Mouse (Mus musculus): Measurements from ENCODE around the gene Fam178b. TPM values are rescaled to one million over a fixed set of nuclear protein-coding genes. Genes with fewer than 3 reads are reported as not detected.
"Not testable (repeated sequence)": the region's sequence is repeated elsewhere in the genome, so short reads cannot be mapped to it uniquely, and the experiment has no call there.

Gene Fam178b
- polyA plus RNA-seq, 1 experiment from 2014 or later: 3.1 TPM

- no peaks in the 10 kb centered on the region for H3K27me3 ChIP-seq (ENCODE audit: control insufficient read depth, insufficient read depth, low read length)
- H3K27ac ChIP-seq (replicated peaks in 1 of 2; ENCODE audit: control insufficient read depth in 1 of 2, insufficient read depth in 1 of 2, low read depth in 2 of 2, low read length in 2 of 2): no peak overlapping the region
- no peaks in the 10 kb centered on the region for H3K36me3 ChIP-seq (ENCODE audit: control insufficient read depth, insufficient read depth, low read length)
- no peak overlapping the region for H3K4me3 ChIP-seq (ENCODE audit: control insufficient read depth in 1 of 2, insufficient read depth in 1 of 2, low read depth in 1 of 2, low read length in 2 of 2)
- H3K4me2 ChIP-seq (ENCODE audit: low read length): no peak overlapping the region
- no peaks in the 10 kb centered on the region for H3K9me3 ChIP-seq (ENCODE audit: control insufficient read depth, low read length)
- WGBS: 29% methylated on average over 4 of the region's 4 CpGs
- ATAC-seq (ENCODE audit: insufficient number of reproducible peaks, insufficient read depth, low FRiP score, low read depth): no peak
- H3K4me1 ChIP-seq (ENCODE audit: control insufficient read depth in 2 of 2, insufficient read depth in 2 of 2, low read length in 2 of 2): peaks cover 3 to 5% of the 10 kb centered on the region in 2 experiments; a peak in 3 of 4 replicates
- no peak overlapping the region for H3K9ac ChIP-seq (ENCODE audit: low read length)
Observed at GRCm38 (mm10) chr1:36670256-36670655, 12.7 kb downstream of the Fam178b start.

GRCm38 (mm10) chr1:36668007-36668406 lies 15.0 kb downstream of the Fam178b start:
- H3K9ac ChIP-seq (ENCODE audit: low read length); ATAC-seq (ENCODE audit: insufficient number of reproducible peaks, insufficient read depth, low FRiP score, low read depth); H3K27ac ChIP-seq (replicated peaks in 1 of 2; ENCODE audit: control insufficient read depth in 1 of 2, insufficient read depth in 1 of 2, low read depth in 2 of 2, low read length in 2 of 2); H3K36me3 ChIP-seq (ENCODE audit: control insufficient read depth, insufficient read depth, low read length); H3K4me3 ChIP-seq (ENCODE audit: control insufficient read depth in 1 of 2, insufficient read depth in 1 of 2, low read depth in 1 of 2, low read length in 2 of 2); H3K4me1 ChIP-seq (ENCODE audit: control insufficient read depth in 2 of 2, insufficient read depth in 2 of 2, low read length in 2 of 2); H3K4me2 ChIP-seq (ENCODE audit: low read length); H3K27me3 ChIP-seq (ENCODE audit: control insufficient read depth, insufficient read depth, low read length); H3K9me3 ChIP-seq (ENCODE audit: control insufficient read depth, low read length): not testable (repeated sequence)
- WGBS: 72% methylated on average over 3 of the region's 4 CpGs

- Histone ChIP-seq H3K27me3 (ENCODE audit: control insufficient read depth, insufficient read depth, low read length) (no peaks in the 10 kb centered on the region), H3K4me2 (ENCODE audit: low read length) (no peak overlapping the region), H3K9ac (ENCODE audit: low read length) (no peak overlapping the region), H3K4me1 (ENCODE audit: control insufficient read depth in 2 of 2, insufficient read depth in 2 of 2, low read length in 2 of 2) (peaks cover 6 to 7% of the 10 kb centered on the region in 2 experiments), H3K4me3 (ENCODE audit: control insufficient read depth in 1 of 2, insufficient read depth in 1 of 2, low read depth in 1 of 2, low read length in 2 of 2) (no peak overlapping the region), H3K9me3 (ENCODE audit: control insufficient read depth, low read length) (no peaks in the 10 kb centered on the region), H3K36me3 (ENCODE audit: control insufficient read depth, insufficient read depth, low read length) (no peaks in the 10 kb centered on the region), H3K27ac (replicated peaks in 1 of 2; ENCODE audit: control insufficient read depth in 1 of 2, insufficient read depth in 1 of 2, low read depth in 2 of 2, low read length in 2 of 2) (no peak overlapping the region)
- no peak for ATAC-seq (ENCODE audit: insufficient number of reproducible peaks, insufficient read depth, low FRiP score, low read depth)
- 75% methylated on average over 4 of the region's 4 CpGs for WGBS
Observed at GRCm38 (mm10) chr1:36665934-36666333, 17.0 kb downstream of the Fam178b start.

GRCm38 (mm10) chr1:36665165-36665723 lies 17.7 kb downstream of the Fam178b start:
- Histone ChIP-seq H3K4me1 (ENCODE audit: control insufficient read depth in 2 of 2, insufficient read depth in 2 of 2, low read length in 2 of 2) (peaks cover 6 to 7% of the 10 kb centered on the region in 2 experiments), H3K9me3 (ENCODE audit: control insufficient read depth, low read length) (no peaks in the 10 kb centered on the region), H3K27ac (replicated peaks in 1 of 2; ENCODE audit: control insufficient read depth in 1 of 2, insufficient read depth in 1 of 2, low read depth in 2 of 2, low read length in 2 of 2) (no peak overlapping the region), H3K4me3 (ENCODE audit: control insufficient read depth in 1 of 2, insufficient read depth in 1 of 2, low read depth in 1 of 2, low read length in 2 of 2) (no peak overlapping the region), H3K36me3 (ENCODE audit: control insufficient read depth, insufficient read depth, low read length) (no peaks in the 10 kb centered on the region), H3K4me2 (ENCODE audit: low read length) (no peak overlapping the region), H3K9ac (ENCODE audit: low read length) (no peak overlapping the region), H3K27me3 (ENCODE audit: control insufficient read depth, insufficient read depth, low read length) (no peaks in the 10 kb centered on the region)
- WGBS: 66% methylated on average over 11 of the region's 11 CpGs
- ATAC-seq (ENCODE audit: insufficient number of reproducible peaks, insufficient read depth, low FRiP score, low read depth): no peak

GRCm38 (mm10) chr1:36664457-36664856 lies 18.5 kb downstream of the Fam178b start:
- no peaks in the 10 kb centered on the region for H3K27me3 ChIP-seq (ENCODE audit: control insufficient read depth, insufficient read depth, low read length)
- 43% methylated on average over 4 of the region's 4 CpGs for WGBS
- H3K4me3 ChIP-seq (ENCODE audit: control insufficient read depth in 1 of 2, insufficient read depth in 1 of 2, low read depth in 1 of 2, low read length in 2 of 2): no peak overlapping the region
- no peaks in the 10 kb centered on the region for H3K9me3 ChIP-seq (ENCODE audit: control insufficient read depth, low read length)
- no peak overlapping the region for H3K4me2 ChIP-seq (ENCODE audit: low read length)
- H3K4me1 ChIP-seq (ENCODE audit: control insufficient read depth in 2 of 2, insufficient read depth in 2 of 2, low read length in 2 of 2): peaks cover 5 to 6% of the 10 kb centered on the region in 2 experiments
- no peaks in the 10 kb centered on the region for H3K36me3 ChIP-seq (ENCODE audit: control insufficient read depth, insufficient read depth, low read length)
- no peak overlapping the region for H3K9ac ChIP-seq (ENCODE audit: low read length)
- no peak overlapping the region for H3K27ac ChIP-seq (replicated peaks in 1 of 2; ENCODE audit: control insufficient read depth in 1 of 2, insufficient read depth in 1 of 2, low read depth in 2 of 2, low read length in 2 of 2)
- ATAC-seq (ENCODE audit: insufficient number of reproducible peaks, insufficient read depth, low FRiP score, low read depth): no peak

- Histone ChIP-seq H3K9ac (ENCODE audit: low read length) (no peak overlapping the region), H3K27me3 (ENCODE audit: control insufficient read depth, insufficient read depth, low read length) (no peaks in the 10 kb centered on the region), H3K4me3 (ENCODE audit: control insufficient read depth in 1 of 2, insufficient read depth in 1 of 2, low read depth in 1 of 2, low read length in 2 of 2) (no peak overlapping the region), H3K27ac (replicated peaks in 1 of 2; ENCODE audit: control insufficient read depth in 1 of 2, insufficient read depth in 1 of 2, low read depth in 2 of 2, low read length in 2 of 2) (no peak overlapping the region), H3K4me2 (ENCODE audit: low read length) (no peak overlapping the region), H3K4me1 (ENCODE audit: control insufficient read depth in 2 of 2, insufficient read depth in 2 of 2, low read length in 2 of 2) (peaks cover 2 to 4% of the 10 kb centered on the region in 2 experiments; a peak in 1 of 4 replicates), H3K9me3 (ENCODE audit: control insufficient read depth, low read length) (no peaks in the 10 kb centered on the region), H3K36me3 (ENCODE audit: control insufficient read depth, insufficient read depth, low read length) (no peaks in the 10 kb centered on the region)
- 62% methylated on average over 7 of the region's 7 CpGs for WGBS
- ATAC-seq (ENCODE audit: insufficient number of reproducible peaks, insufficient read depth, low FRiP score, low read depth): no peak
Observed at GRCm38 (mm10) chr1:36658621-36659399, 24.2 kb downstream of the Fam178b start.

GRCm38 (mm10) chr1:36657658-36658415 lies 25.1 kb downstream of the Fam178b start:
- H3K27ac ChIP-seq (replicated peaks in 1 of 2; ENCODE audit: control insufficient read depth in 1 of 2, insufficient read depth in 1 of 2, low read depth in 2 of 2, low read length in 2 of 2): no peak overlapping the region
- WGBS: 52% methylated on average over 4 of the region's 4 CpGs
- no peak for ATAC-seq (ENCODE audit: insufficient number of reproducible peaks, insufficient read depth, low FRiP score, low read depth)
- H3K36me3 ChIP-seq (ENCODE audit: control insufficient read depth, insufficient read depth, low read length): no peaks in the 10 kb centered on the region
- no peak overlapping the region for H3K4me3 ChIP-seq (ENCODE audit: control insufficient read depth in 1 of 2, insufficient read depth in 1 of 2, low read depth in 1 of 2, low read length in 2 of 2)
- no peaks in the 10 kb centered on the region for H3K27me3 ChIP-seq (ENCODE audit: control insufficient read depth, insufficient read depth, low read length)
- H3K9me3 ChIP-seq (ENCODE audit: control insufficient read depth, low read length): no peaks in the 10 kb centered on the region
- H3K9ac ChIP-seq (ENCODE audit: low read length): no peak overlapping the region
- H3K4me1 ChIP-seq (ENCODE audit: control insufficient read depth in 2 of 2, insufficient read depth in 2 of 2, low read length in 2 of 2): peaks cover 2 to 4% of the 10 kb centered on the region in 2 experiments; a peak in 1 of 4 replicates
- no peak overlapping the region for H3K4me2 ChIP-seq (ENCODE audit: low read length)
